Mouse (Mus musculus) C2C12 (cell line): ENCODE data around the gene Ppat. TPM values are rescaled to one million over a fixed set of nuclear protein-coding genes. Genes with fewer than 3 reads are reported as not detected.

Source experiments
- H3K27me3 ChIP-seq: one replicate; pipeline ENCODE4 v1.6.1; 2011; ENCODE audit not compliant: control insufficient read depth, insufficient read depth, insufficient read length
- H3K36me3 ChIP-seq: one replicate; pipeline ENCODE4 v1.6.1; 2011; ENCODE audit not compliant: control insufficient read depth, insufficient read depth
- H3K4me3 ChIP-seq: one replicate; pipeline ENCODE4 v1.5.1; 2011; ENCODE audit warnings: mild to moderate bottlenecking, control low read depth; ENCODE audit not compliant: poor library complexity, insufficient read depth, severe bottlenecking
- H3K79me2 ChIP-seq: one replicate; pipeline ENCODE4 v1.6.1; 2011; ENCODE audit not compliant: control insufficient read depth, insufficient read depth
- H3K79me3 ChIP-seq: one replicate; pipeline ENCODE4 v1.6.1; 2011; ENCODE audit warnings: low read depth, control low read depth
- H3ac ChIP-seq: one replicate; pipeline ENCODE3; 2011; ENCODE audit warnings: low read depth; ENCODE audit not compliant: control insufficient read depth, insufficient read length
- CEBPB ChIP-seq: IDR thresholded peaks from one replicate; pipeline ENCODE4 v1.6.1; 2011; ENCODE audit warnings: low read depth, mild to moderate bottlenecking, control low read depth, moderate library complexity
- CTCF ChIP-seq: IDR thresholded peaks from one replicate; pipeline ENCODE4 v1.5.1; 2011; ENCODE audit not compliant: control insufficient read depth, insufficient read depth, insufficient read length
- FOSL1 ChIP-seq: IDR thresholded peaks from one replicate; pipeline ENCODE4 v1.8.0; 2011; ENCODE audit warnings: mild to moderate bottlenecking, low read length; ENCODE audit not compliant: poor library complexity, insufficient read depth, severe bottlenecking
- MAX ChIP-seq: IDR thresholded peaks from one replicate; pipeline ENCODE4 v1.6.1; 2011; ENCODE audit warnings: mild to moderate bottlenecking, control low read depth
- MYOD1 ChIP-seq: IDR thresholded peaks from one replicate; pipeline ENCODE4 v1.6.1; 2011; ENCODE audit warnings: low read depth; ENCODE audit not compliant: control insufficient read depth, insufficient read length
- MYOG ChIP-seq: IDR thresholded peaks from one replicate; pipeline ENCODE4 v1.6.1; 2011; ENCODE audit not compliant: control insufficient read depth, insufficient read length; ENCODE audit errors: extremely low read depth
- USF1 ChIP-seq: IDR thresholded peaks from one replicate; pipeline ENCODE4 v1.6.1; 2011; ENCODE audit warnings: low read depth, mild to moderate bottlenecking, control low read depth, moderate library complexity
- polyA plus RNA-seq: library from polyadenylated mRNA; unstranded; fragments of >200 nt; fragmentation: generic; extraction: Trizol; gene quantifications from one replicate; pipeline ENCODE4 v1.2.1, GENCODE M21; 2012; ENCODE audit warnings: missing spikeins

The Ppat gene
- polyA plus RNA-seq, 1 experiment = 19.5 TPM

DNA sequence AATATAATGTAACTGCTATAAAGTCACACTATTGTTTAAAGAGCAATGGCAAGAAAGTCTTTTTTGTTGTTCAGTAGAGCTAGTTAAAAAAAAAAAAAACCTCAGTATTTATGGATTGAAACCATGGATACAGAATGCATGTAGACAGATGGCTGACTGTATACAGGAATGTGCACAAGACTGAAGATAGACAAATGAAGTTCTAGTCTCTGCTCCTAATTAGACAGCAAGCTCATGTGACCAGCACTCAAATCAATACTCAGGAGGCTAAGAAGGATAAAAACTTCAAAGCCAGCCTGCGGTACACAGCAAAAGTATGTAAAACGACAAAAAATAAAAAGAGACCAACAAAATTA, 5.7 kb downstream of the Ppat start:
- Histone ChIP-seq H3K4me3 (no peak overlapping the region), H3K79me2 (peaks cover 100% of the 10 kb centered on the region), H3K36me3 (peaks cover 28% of the 10 kb centered on the region), H3ac (no peak overlapping the region), H3K27me3 (no peaks in the 10 kb centered on the region), H3K79me3 (peaks cover 95% of the 10 kb centered on the region)
- TF ChIP-seq MAX (no peak), MYOD1 (no peak), MYOG (no peak), USF1 (no peak), CEBPB (no peak), CTCF (no peak), FOSL1 (no peak)

DNA sequence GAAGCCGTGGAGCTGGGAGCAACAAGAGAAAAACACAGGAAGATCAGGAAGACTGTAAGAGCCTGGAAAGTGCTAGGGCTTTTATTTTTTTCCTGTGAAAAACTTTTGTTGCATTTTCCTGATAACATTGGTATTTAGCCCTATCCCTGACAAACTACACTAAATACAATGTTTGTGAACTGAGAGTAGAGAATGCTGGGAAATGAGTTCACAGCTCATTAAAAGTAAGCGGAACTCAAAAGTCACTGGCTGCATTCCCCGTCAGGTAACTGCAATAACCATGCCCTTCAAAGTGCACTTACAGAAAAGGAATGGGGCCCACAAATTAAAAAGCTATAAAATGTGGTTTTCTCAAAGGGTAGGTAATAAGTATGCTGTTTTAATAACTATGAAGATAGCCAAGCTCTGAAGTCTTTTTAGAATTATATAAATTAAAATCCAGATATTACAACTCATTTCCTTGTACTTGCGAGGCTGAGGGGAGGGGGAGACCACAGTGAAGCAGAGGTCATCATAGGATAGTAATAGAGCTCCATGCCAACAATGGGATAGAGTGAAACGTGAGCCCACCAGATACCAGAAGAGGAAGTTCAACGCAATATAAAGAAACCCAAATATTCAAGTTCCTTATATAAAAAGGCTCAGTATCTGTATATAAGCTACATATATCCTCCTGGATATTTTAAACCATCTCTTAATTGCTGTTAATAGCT, 6.3 kb downstream of the Ppat start:
- TF ChIP-seq USF1 = no peak
- TF ChIP-seq MYOG = no peak
- TF ChIP-seq CEBPB = no peak
- no peak for TF ChIP-seq FOSL1
- TF ChIP-seq MYOD1 = no peak
- TF ChIP-seq CTCF = no peak
- no peak for TF ChIP-seq MAX

DNA sequence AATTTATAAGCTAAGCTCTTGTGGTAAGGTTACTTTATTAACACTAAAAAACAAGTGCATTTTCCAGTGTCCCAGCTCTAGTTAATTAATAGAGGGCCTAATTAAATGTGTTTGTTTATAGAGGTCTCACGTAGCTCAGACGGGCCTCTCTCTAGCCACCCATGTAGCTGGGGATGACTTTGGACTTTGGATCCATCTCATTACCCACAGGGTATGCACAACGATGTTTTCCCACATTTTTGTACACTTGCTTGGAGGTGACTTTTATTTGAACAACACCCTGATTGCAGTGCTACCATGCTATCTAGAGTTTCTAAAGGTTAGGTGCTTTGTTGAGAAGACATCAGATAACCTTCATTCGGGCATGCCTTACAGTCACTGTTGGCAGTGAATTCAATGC, 8.9 kb downstream of the Ppat start:
- TF ChIP-seq MYOG = no peak
- no peak for TF ChIP-seq CTCF
- no peak for TF ChIP-seq MAX
- TF ChIP-seq CEBPB = no peak
- TF ChIP-seq MYOD1 = no peak
- TF ChIP-seq USF1 = no peak
- no peak for TF ChIP-seq FOSL1
- no peak overlapping the region for H3K4me3 ChIP-seq
- H3ac ChIP-seq = no peak overlapping the region
- H3K36me3 ChIP-seq = peaks cover 19% of the 10 kb centered on the region
- H3K79me2 ChIP-seq = peaks cover 84% of the 10 kb centered on the region
- H3K27me3 ChIP-seq = no peaks in the 10 kb centered on the region
- peaks cover 77% of the 10 kb centered on the region for H3K79me3 ChIP-seq

More for the DNA sequence above, 6.3 kb downstream of the Ppat start:
- H3ac ChIP-seq = no peak overlapping the region
- H3K79me2 ChIP-seq = peaks cover 100% of the 10 kb centered on the region
- no peak overlapping the region for H3K4me3 ChIP-seq
- peaks cover 31% of the 10 kb centered on the region for H3K36me3 ChIP-seq
- peaks cover 95% of the 10 kb centered on the region for H3K79me3 ChIP-seq
- H3K27me3 ChIP-seq = no peaks in the 10 kb centered on the region

DNA sequence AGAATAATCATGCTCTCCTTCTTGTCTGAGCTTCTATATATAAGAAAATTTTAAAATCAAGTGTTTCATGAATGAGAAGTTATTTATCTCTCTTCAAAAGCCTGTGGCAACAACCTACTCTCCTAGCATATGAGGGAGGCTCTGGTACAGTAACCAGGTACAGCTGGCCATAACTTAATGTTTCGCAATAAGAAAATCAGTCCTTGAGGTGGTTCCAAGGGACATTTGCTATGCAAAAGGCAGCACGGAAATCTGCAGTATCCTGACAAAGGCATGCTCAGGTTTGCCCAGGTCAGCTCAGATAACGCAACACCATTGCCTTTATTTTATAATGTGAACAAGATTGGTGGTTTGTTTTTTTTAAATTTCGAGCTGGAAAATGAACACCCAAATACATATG, 9.4 kb downstream of the Ppat start:
- Histone ChIP-seq H3ac (no peak overlapping the region), H3K79me3 (peaks cover 72% of the 10 kb centered on the region), H3K27me3 (no peaks in the 10 kb centered on the region), H3K79me2 (peaks cover 78% of the 10 kb centered on the region), H3K36me3 (peaks cover 19% of the 10 kb centered on the region), H3K4me3 (no peak overlapping the region)
- TF ChIP-seq MYOG (no peak), CTCF (no peak), CEBPB (no peak), MYOD1 (no peak), FOSL1 (no peak)

DNA sequence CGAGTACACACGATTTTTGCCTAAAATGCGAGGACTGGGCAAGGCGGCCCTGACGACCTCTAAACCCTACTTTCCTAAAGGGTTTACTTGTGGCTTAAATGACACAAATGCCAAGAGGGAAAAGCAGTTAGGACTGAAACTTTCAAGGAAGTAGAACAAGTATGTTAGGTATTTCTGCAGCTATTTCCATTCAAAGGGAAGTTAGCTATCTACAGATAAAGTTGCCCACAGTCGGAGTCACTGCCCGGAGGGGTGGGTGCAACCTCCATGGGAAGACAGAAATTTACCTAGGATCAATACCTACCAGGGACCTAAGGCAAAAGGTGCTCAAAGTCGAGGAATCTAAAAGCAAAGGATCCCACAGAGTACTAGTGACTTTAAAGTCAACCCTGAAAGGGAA, 11.7 kb downstream of the Ppat start:
- no peak overlapping the region for H3ac ChIP-seq
- H3K79me2 ChIP-seq = peaks cover 56% of the 10 kb centered on the region
- TF ChIP-seq USF1 (no peak), FOSL1 (no peak), MYOG (no peak), CEBPB (no peak), CTCF (no peak), MAX (no peak), MYOD1 (no peak)
- peaks cover 14% of the 10 kb centered on the region for H3K36me3 ChIP-seq
- no peak overlapping the region for H3K4me3 ChIP-seq
- no peaks in the 10 kb centered on the region for H3K27me3 ChIP-seq
- peaks cover 50% of the 10 kb centered on the region for H3K79me3 ChIP-seq

DNA sequence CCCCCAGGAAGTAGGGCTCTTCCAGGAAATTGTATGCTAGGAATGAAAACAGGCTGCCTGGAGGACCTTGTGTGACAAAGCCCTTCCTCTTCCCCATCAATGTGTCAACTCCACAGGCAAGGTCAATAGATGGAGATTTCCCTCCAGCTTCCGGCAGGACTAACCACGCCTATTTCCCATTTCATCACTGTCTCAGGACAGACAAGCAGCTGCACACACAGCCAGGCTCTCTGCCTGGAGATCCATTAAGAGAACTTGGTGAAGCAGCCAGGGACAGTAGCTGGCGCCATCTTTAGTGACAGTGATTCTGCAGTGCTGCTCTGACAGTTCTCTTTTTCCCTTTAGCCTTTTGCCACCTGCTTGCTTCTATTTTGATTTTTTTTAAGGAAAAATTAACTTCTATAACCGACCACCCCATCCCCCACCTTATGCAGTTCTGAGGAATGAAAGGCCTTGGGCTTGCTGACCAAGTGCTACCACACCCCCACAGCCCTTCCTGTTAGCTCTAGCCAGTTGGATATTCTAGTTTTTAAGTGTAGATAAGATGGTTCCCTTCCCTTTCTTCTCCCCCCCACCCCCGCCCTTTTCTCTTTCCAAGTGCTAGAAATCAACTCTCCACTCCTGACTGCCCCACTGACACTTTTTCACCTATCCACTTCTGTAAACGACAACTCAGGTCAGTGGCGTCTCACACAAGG, 22.0 kb downstream of the Ppat start:
- peaks cover 58% of the 10 kb centered on the region for H3K79me2 ChIP-seq
- TF ChIP-seq FOSL1 (no peak), CEBPB (no peak), MYOD1 (no peak), CTCF (no peak), MYOG (no peak), USF1 (no peak), MAX (no peak)
- H3K36me3 ChIP-seq = peaks cover 26% of the 10 kb centered on the region
- no peak overlapping the region for H3K4me3 ChIP-seq
- peaks cover 37% of the 10 kb centered on the region for H3K79me3 ChIP-seq
- no peak overlapping the region for H3ac ChIP-seq
- no peaks in the 10 kb centered on the region for H3K27me3 ChIP-seq
